Mouse (Mus musculus): Measurements from ENCODE around the gene Tecpr1. TPM values are rescaled to one million over a fixed set of nuclear protein-coding genes. Genes with fewer than 3 reads are reported as not detected.

Tecpr1 gene
- total and polyA plus RNA-seq, 3 experiments, result 2.8 to 6.2 (median 6.0) TPM

GRCm38 (mm10) chr5:144251876-144252577, 28.6 kb upstream of the Tecpr1 start:
- peak; percentile 69 for DNase-seq (ENCODE audit: extremely low read depth)
- TF ChIP-seq ZNF384 (IDR thresholded peaks at IDR 0.05; ENCODE audit: low read depth, low read length), result 0 out of 2 replicates have a peak, but pooled peaks have one; percentile 6
- peak; percentile 29; the same call in 1 of the 2 replicates for TF ChIP-seq BHLHE40 (IDR thresholded peaks at IDR 0.05; ENCODE audit: low read depth, low read length)
- no peak for TF ChIP-seq PAX5 (IDR thresholded peaks at IDR 0.05; ENCODE audit: low read length)
- peak; percentile 62 for TF ChIP-seq EP300 (IDR thresholded peaks at IDR 0.05; ENCODE audit: low read length)
- no peak for TF ChIP-seq ZKSCAN1 (IDR thresholded peaks at IDR 0.05; ENCODE audit: borderline replicate concordance, low read depth, low read length)
- TF ChIP-seq ETS1 (conservative IDR thresholded peaks at IDR 0.05; ENCODE audit: low read depth, low read length), result no peak
- Histone ChIP-seq H3K79me2 (replicated peaks; ENCODE audit: control insufficient read depth, extremely low read depth, insufficient read depth, poor library complexity, severe bottlenecking) (no peaks in the 10 kb centered on the region), H3K27ac (ENCODE audit: insufficient read depth, low read depth) (no peak overlapping the region), H3K4me2 (ENCODE audit: insufficient read depth, low read depth, poor library complexity, severe bottlenecking) (no peak overlapping the region), H3K4me3 (replicated peaks in 1 of 3; ENCODE audit: low read depth in 2 of 3, low read length in 2 of 3, poor library complexity in 1 of 3) (no peak overlapping the region), H3K9me3 (replicated peaks; ENCODE audit: low read length) (peaks cover 9% of the 10 kb centered on the region), H3K36me3 (replicated peaks in 1 of 2; ENCODE audit: control insufficient read depth in 1 of 2, insufficient read depth in 1 of 2, low read length in 1 of 2) (peaks cover 0 to 4% of the 10 kb centered on the region in 2 experiments), H3K4me1 (ENCODE audit: control insufficient read depth in 1 of 2, insufficient read depth in 2 of 2) (peaks cover 6 to 46% of the 10 kb centered on the region in 2 experiments), H3K27me3 (replicated peaks) (no peaks in the 10 kb centered on the region), H3K9ac (ENCODE audit: insufficient read depth, low read depth) (no peak overlapping the region)
- dilution Hi-C loops (cut with MboI; ENCODE audit: extremely low pct_ligation_motif_present, extremely low pct_unique_long_range_greater_than_20kb, low sequenced_read_pairs) (no loop called here), in situ Hi-C loops (cut with MboI; ENCODE audit: low pct_ligation_motif_present, low pct_unique_long_range_greater_than_20kb, low sequenced_read_pairs) (no loop called here)

- Histone ChIP-seq H3K27ac (ENCODE audit: insufficient read depth, low read depth) (no peak overlapping the region), H3K36me3 (replicated peaks in 1 of 2; ENCODE audit: control insufficient read depth in 1 of 2, insufficient read depth in 1 of 2, low read length in 1 of 2) (no peaks in the 10 kb centered on the region), H3K4me1 (ENCODE audit: control insufficient read depth in 1 of 2, insufficient read depth in 2 of 2) (peaks cover 6 to 35% of the 10 kb centered on the region in 2 experiments), H3K27me3 (replicated peaks) (no peaks in the 10 kb centered on the region), H3K9me3 (replicated peaks; ENCODE audit: low read length) (peaks cover 9% of the 10 kb centered on the region), H3K79me2 (replicated peaks; ENCODE audit: control insufficient read depth, extremely low read depth, insufficient read depth, poor library complexity, severe bottlenecking) (no peaks in the 10 kb centered on the region), H3K4me3 (replicated peaks in 1 of 3; ENCODE audit: low read depth in 2 of 3, low read length in 2 of 3, poor library complexity in 1 of 3) (no peak overlapping the region), H3K4me2 (ENCODE audit: insufficient read depth, low read depth, poor library complexity, severe bottlenecking) (no peak overlapping the region), H3K9ac (ENCODE audit: insufficient read depth, low read depth) (no peak overlapping the region)
- in situ Hi-C loops (cut with MboI; ENCODE audit: low pct_ligation_motif_present, low pct_unique_long_range_greater_than_20kb, low sequenced_read_pairs) (no loop called here), dilution Hi-C loops (cut with MboI; ENCODE audit: extremely low pct_ligation_motif_present, extremely low pct_unique_long_range_greater_than_20kb, low sequenced_read_pairs) (no loop called here)
- DNase-seq (ENCODE audit: extremely low read depth), result no peak
- TF ChIP-seq IRF4 (IDR thresholded peaks at IDR 0.05; ENCODE audit: low read depth, low read length) (no peak), TCF12 (IDR thresholded peaks at IDR 0.05; ENCODE audit: low read depth, low read length) (no peak), MAX (IDR thresholded peaks at IDR 0.05; ENCODE audit: low read length) (no peak), CTCF (conservative IDR thresholded peaks at IDR 0.05 in 1 of 2, IDR thresholded peaks at IDR 0.05 in 1 of 2; ENCODE audit: low read depth in 2 of 2, low read length in 2 of 2) (peak; percentile 27 to 30; a peak in 2 of 4 replicates)
Observed at GRCm38 (mm10) chr5:144249871-144250270, 26.5 kb upstream of the Tecpr1 start.

GRCm38 (mm10) chr5:144247906-144248585, 24.6 kb upstream of the Tecpr1 start:
- no peak overlapping the region for H3K4me2 ChIP-seq (ENCODE audit: insufficient read depth, low read depth, poor library complexity, severe bottlenecking)
- H3K4me3 ChIP-seq (replicated peaks in 1 of 3; ENCODE audit: low read depth in 2 of 3, low read length in 2 of 3, poor library complexity in 1 of 3), result no peak overlapping the region
- no peak overlapping the region for H3K9ac ChIP-seq (ENCODE audit: insufficient read depth, low read depth)
- dilution Hi-C loops (cut with MboI; ENCODE audit: extremely low pct_ligation_motif_present, extremely low pct_unique_long_range_greater_than_20kb, low sequenced_read_pairs) (no loop called here), in situ Hi-C loops (cut with MboI; ENCODE audit: low pct_ligation_motif_present, low pct_unique_long_range_greater_than_20kb, low sequenced_read_pairs) (no loop called here)
- no peak overlapping the region for H3K27ac ChIP-seq (ENCODE audit: insufficient read depth, low read depth)
- no peak for DNase-seq (ENCODE audit: extremely low read depth)
- peaks cover 9% of the 10 kb centered on the region for H3K9me3 ChIP-seq (replicated peaks; ENCODE audit: low read length)
- no peaks in the 10 kb centered on the region for H3K36me3 ChIP-seq (replicated peaks in 1 of 2; ENCODE audit: control insufficient read depth in 1 of 2, insufficient read depth in 1 of 2, low read length in 1 of 2)
- TF ChIP-seq POLR2A (IDR thresholded peaks at IDR 0.05; ENCODE audit: low read depth, low read length) (no peak), EP300 (IDR thresholded peaks at IDR 0.05; ENCODE audit: low read length) (no peak), NRF1 (IDR thresholded peaks at IDR 0.05; ENCODE audit: low read depth, low read length) (no peak), MEF2A (IDR thresholded peaks at IDR 0.05; ENCODE audit: borderline replicate concordance, low read depth, low read length) (no peak), USF1 (IDR thresholded peaks at IDR 0.05; ENCODE audit: low read depth, low read length) (no peak), TBP (conservative IDR thresholded peaks at IDR 0.05; ENCODE audit: low read depth, low read length) (no peak), NELFE (IDR thresholded peaks at IDR 0.05; ENCODE audit: low read depth, low read length) (no peak), HCFC1 (IDR thresholded peaks at IDR 0.05; ENCODE audit: low read depth, low read length) (no peak), CHD2 (IDR thresholded peaks at IDR 0.05; ENCODE audit: low read length) (no peak), GABPA (IDR thresholded peaks at IDR 0.05; ENCODE audit: insufficient replicate concordance, low read depth, low read length) (no peak)
- peaks cover 6 to 20% of the 10 kb centered on the region in 2 experiments; a peak in 3 of 4 replicates for H3K4me1 ChIP-seq (ENCODE audit: control insufficient read depth in 1 of 2, insufficient read depth in 2 of 2)
- no peaks in the 10 kb centered on the region for H3K79me2 ChIP-seq (replicated peaks; ENCODE audit: control insufficient read depth, extremely low read depth, insufficient read depth, poor library complexity, severe bottlenecking)
- H3K27me3 ChIP-seq (replicated peaks), result no peaks in the 10 kb centered on the region
